Mouse (Mus musculus): ENCODE measurements around the gene Plpp6.
"Not testable (repeated sequence)": the region's sequence is repeated elsewhere in the genome, so short reads cannot be mapped to it uniquely, and the experiment has no call there.

Plpp6 gene

DNA sequence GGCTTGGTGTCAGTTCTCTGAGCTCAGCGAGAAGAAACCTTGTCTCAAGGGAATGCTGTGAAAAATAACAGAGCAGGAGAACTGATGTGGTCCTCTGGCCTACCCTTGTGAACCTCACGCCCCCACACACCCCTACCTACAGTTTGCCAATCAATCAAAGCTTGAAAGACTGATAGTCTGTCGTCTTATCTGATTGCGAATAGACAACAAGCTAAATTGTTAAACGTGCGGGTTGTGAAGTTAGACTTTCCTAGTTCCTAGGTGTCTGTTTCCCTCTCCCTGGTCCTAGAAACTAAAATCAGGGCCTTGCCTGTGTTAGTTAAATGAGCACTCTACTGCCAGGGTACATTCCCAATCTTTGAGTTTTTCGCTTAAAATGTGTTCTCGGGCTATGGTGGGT lies 25.8 kb downstream of the Plpp6 start:
- DNase-seq, result no peak

DNA sequence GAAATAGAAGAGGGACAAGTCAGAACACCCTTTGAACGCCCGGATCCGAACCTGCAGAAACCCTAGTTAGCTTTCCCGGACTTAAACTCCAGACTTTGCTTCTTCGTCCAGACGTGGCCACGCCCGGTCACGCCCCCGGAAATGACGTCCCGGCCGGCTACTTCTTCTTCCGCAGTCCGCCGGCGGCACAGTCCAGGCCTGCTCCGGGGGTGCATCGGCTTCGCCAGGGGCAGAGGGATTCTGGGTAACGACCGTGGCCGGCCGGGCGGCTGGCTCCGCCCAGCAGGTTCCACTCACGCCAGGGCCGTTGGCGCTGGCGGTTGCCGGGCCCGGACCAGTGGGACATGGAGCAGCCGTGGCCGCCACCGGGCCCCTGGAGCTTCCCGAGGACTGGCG lies 26.4 kb downstream of the Plpp6 start, which contains the start of gene Cdc37l1:
Gene Cdc37l1 (plus strand): TSS at position 159 of the 396 bp plus-strand sequence.
- DNase-seq, result peak; percentile 100

DNA sequence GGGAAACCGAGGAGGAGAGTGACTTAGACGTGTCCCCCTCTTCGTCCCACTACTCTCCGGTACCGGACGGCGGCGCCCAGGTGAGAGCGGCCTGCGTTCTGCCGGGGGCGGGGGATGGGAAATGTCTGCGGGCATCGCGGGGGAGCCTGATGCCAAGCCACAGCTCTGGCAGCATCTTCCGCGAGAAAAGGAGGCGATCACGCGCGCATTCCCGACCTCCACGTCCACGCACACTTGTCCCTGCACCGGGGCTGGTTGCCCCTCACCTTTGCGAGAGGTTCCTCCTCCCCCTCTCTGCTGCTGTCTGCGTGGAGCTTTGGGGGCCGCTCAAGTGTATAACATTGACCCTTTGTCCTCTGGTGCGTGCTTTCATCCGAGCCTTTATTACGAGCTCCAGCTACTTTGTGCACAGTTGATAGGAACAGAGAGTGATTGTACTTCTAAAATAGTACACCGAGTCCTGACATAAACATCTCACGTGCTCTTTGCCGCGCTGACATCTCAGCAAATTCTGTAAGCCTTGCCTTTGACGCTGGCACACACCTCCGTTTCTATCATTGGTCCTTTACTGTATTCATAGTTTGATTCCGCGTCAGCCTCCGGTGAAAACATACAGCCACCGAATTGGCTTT lies 27.0 kb downstream of the Plpp6 start:
- DNase-seq, result peak; percentile 26

- DNase-seq, result no peak
These were observed 27.6 kb downstream of the Plpp6 start for GRCm38 (mm10) chr19:28991391-28991790.

DNA sequence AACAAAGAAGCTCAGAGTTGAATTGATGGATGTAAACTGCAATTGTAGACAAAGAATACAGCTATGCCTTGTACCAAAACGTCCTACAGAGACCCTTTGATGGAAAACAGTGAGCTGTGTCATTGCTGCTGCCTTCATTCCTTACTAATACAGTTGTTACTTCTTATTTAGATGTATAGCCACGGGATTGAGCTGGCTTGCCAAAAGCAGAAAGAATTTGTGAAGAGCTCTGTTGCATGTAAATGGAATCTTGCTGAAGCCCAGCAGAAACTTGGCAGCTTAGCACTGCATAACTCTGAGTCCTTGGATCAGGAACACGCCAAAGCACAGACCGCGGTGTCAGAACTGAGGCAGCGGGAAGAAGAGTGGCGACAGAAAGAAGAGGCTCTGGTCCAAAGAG lies 31.1 kb downstream of the Plpp6 start:
- no peak for DNase-seq

GRCm38 (mm10) chr19:28995366-28995765 lies 31.6 kb downstream of the Plpp6 start:
- no peak for DNase-seq

DNA sequence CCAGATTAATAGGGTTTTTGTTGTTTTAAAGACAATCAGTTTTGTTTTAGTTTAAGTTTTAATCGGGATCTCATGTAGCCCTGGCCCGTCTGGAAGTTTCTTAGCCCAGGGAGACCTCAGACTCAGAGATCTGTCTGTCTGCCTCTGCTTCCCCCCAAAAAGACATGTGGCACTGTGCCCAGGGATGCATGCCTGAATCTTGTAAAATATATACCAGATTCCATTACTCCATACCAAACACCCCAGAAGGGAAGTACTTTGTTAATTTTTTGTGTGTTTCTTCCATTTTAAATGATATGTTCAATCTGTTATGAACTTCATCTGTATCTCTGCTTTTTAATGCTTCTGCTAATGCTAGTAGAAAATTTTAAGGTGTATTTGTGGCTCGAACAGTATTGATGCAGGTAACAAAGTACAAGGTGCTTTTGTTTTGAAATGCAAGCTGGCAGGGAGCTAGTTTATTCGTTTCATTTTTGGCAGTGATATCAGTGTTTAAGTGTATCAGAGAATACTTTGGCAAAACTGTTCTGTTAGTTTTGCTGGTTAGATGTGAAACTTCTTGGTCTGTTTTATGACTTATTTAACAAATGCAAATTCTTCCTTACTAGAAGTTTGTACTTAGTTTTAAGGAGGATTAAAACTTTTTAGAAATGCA lies 34.4 kb downstream of the Plpp6 start:
- no peak for DNase-seq

- not testable (repeated sequence) for DNase-seq
These were observed 36.6 kb downstream of the Plpp6 start for GRCm38 (mm10) chr19:29000321-29000720.

DNA sequence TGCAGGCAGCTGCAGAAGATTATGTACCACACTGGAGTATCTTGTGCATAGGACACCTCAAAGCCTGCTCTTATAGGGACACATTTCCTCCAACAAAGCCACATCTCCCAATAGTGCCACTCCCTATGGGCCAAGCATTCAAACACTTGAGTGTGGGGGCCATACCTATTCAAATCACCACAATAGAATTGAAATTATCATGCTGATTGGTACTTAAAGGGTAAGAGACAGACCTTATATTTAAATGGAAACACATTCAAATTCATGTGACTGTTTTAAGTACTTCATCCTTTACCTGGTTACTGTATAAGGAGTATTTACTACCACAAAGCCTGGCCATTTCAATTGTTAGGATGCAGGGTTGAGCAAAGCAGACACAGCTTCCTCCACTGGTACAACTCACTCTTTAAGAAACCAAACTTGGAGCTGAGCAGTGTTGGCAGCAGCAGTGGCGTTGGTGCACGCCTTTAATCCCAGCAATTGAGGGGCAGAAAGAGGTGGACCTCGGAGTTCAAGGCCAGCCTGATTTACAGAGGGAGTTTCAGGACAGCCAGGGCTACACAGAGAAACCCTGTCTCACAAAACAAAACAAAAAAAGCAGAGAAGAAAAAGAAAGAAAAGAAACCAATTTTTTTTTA lies 44.4 kb downstream of the Plpp6 start:
- DNase-seq, result no peak

DNA sequence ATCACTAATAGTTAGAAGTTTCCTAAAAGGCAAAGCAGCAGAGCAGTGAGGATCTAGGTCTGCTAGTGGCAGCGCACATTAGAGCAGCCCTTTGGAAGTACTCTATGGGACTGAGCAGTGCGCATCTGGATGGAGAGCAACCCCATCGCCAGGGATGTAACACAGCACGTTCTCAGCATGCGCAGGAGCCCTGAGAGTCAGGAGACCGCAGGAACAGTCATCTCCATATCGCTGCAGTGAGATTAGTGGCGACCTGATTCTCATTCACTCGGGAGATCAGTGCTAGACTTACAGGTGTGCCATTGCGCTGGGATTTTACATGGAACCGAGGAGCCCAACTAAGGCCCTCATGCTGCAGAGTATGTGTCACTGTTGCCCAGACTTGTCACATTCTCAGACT lies 45.3 kb downstream of the Plpp6 start:
- DNase-seq, result peak; percentile 4

DNA sequence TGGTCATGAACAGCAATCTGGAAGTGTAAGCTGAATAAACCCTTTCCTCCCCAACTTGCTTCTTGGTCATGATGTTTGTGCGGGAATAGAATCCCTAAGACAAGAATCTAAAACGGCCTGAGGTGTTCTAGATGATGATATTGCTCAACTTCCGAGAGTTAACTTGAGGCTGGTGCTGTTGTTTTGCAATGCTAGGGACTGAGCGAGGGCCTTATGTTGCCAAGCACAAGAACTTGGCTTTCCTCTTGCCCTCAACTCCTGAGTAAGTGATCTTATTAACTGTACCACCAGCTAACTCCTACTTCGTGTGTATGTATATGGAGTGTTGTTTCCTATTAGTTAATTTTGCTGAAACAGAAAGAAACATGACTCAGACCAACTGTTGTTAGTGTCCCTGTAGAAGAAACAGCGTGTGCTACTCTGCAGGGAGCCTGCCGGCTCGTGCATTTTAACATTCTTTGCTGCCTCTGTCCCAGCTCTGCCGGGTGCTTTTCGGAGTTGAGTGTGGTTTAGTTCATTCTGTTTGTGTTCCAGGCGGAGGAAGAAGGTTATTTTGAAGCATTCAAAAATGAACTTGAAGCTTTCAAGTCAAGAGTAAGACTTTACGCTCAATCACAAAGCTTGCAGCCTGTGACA lies 47.7 kb downstream of the Plpp6 start:
- no peak for DNase-seq

DNA sequence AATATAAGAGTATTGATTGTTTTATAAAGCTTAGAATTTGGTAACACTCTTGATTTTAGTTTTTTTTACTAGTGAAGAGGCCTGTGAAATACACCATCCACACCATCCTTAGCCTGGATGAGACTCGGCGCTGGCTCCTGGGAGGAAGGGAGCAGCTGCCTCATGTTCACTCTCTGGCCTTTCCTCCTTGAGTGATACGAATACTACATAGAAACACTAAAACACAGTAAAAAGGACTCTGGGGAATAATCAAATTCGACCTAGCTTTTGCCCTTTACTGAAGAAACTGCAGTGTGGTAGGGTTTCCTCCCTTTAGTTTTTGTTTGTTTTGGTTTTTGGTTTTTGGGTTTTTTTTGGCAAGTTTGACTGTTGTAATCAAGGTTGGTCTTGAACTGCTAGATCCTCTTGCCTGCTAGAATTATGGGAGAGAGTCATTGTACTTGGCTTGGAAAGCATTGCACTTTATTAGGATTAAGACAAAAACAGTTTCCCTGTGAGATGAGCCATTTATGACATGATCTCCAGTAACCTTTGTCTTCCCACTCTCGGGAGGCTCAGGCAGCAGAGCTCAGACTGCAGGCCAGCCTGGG lies 50.8 kb downstream of the Plpp6 start:
- peak; percentile 52 for DNase-seq

GRCm38 (mm10) chr19:29015410-29016203 lies 51.9 kb downstream of the Plpp6 start:
- no peak for DNase-seq

DNA sequence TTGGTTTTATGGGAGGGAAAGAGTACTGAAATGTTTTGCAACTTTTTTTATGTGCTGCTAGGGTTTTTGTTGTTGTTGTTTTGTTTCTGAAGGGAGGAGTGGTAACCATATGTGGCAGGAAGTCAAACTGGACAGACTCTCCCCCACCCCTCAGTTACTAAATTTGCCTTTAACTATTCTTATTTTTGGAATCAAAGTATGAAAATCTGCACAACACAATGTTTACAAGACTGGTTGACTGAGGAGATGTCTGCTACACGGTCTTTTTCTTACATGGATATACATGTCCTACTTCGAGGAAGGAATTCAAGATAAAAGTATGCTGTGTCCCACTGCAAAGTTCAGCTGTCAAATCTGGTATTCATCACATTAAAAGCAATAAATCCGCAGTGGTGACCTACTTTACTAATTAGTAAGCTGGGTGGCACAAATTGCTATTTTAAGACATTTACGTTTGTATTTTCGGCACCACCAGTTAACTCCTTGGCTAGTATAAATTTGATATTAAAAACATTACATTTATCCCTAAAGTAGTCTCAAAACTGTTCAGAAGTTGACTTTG lies 52.5 kb downstream of the Plpp6 start:
- no peak for DNase-seq
